Mouse (Mus musculus) gastrocnemius, adult 18-20 months (tissue): Measurements from ENCODE around the gene Skint9. TPM values are rescaled to one million over a fixed set of nuclear protein-coding genes. Genes with fewer than 3 reads are reported as not detected.
"Not testable (repeated sequence)": the region's sequence is repeated elsewhere in the genome, so short reads cannot be mapped to it uniquely, and the experiment has no call there.

Experiments
- DNase-seq: peaks from one replicate; pipeline ENCODE4 v3.0.0; 2021; ENCODE audit warnings: low spot score
- long read RNA-seq, 2 experiments: library from polyadenylated mRNA; stranded (forward); transcript quantifications; one replicate each; pipeline ENCODE4 v2.0.0; 2021
- total RNA-seq, 2 experiments: library from RNA; stranded (reverse); gene quantifications; 2 replicates each; pipeline ENCODE4 v1.2.3; 2021

Gene Skint9
- total RNA-seq: not detected
- long read RNA-seq, experiment 1: 0 reads
- long read RNA-seq, experiment 2: 0 reads

DNA sequence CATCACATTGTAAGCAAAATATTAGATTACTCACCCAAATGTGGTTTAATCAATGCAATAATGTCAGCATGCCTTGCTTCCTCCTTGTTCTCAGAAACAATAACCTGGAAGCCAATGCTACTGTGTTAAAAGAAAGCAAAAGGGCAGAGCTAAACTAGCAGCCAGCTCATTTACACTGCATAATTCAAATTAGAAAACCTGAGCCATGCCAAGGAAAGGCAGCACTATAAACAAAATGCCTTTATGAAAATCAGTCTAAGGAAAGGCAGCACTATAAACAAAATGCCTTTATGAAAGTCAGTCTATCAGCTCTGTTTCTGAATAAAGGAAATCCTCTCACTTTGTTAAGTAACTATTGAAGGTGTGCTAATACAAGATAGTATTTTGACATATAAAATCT, at the start of gene Skint9:
Gene Skint9 (minus strand): TSS at position 101 of the 400 bp plus-strand sequence.
- DNase-seq: no peak

DNA sequence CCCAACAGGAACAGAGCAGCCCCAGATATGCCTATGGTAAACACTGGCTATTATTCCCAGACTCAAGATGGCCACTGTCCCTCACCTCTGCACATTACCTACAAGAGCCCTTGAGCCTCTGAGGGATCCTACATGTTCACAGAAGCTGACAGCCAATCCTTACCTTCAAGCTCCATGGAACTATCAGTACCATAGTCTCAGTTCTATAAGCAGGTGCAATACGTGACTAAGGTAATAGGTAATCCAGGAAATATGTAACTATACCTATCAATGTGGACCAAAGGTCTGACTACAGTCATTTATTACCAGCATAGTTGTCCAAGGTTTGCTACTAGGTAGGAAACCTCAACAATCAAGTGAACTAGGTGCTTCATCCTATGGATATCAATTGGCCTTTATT, 1.1 kb downstream of the Skint9 start:
- DNase-seq: no peak

DNA sequence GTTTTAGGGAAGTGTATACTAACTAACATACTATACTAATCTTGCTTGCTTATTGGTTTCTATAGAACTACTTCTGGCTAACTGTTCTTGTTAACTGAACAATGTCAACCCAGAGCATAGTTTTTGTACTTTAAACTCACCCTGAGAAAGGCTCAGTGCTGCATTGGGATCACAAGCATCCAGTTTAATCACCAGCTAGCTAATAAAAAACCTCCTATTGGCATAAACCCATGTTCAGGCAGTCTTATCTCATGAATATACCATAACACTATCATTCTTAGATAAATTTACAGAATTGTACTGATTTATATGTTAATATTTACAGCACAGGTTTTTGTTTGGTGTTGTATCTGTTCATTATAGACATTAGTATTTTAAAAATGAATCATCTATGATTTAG, 1.6 kb downstream of the Skint9 start:
- DNase-seq: no peak

DNA sequence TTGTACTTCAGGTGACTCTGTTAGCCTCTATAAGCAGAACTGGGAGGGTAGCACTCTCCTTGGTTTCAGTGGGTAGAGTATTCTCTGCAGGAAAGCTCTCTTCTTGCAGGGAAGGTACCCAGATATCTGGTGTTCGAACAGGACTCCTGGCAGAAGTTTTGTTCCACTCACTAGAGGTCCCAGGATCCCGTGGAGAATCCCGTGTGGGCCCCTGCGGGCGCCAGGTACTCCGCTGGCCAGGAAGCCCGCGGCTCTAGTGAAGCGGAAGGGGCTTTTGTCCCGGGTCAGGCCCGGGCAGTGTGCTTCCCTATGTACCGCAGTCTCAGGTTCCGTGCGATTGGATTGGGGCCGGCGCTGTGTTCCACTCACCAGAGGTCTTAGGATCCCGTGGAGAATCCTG, 84.7 kb downstream of the Skint9 start:
- not testable (repeated sequence) for DNase-seq

Other genes starting within 250 kb of the Skint9 start
- gene Skint3, start 201.7 kb downstream of the Skint9 start, total RNA-seq: not detected
- gene Skint2, start 123.2 kb upstream of the Skint9 start, total RNA-seq: not detected